Mouse (Mus musculus) midbrain, embryonic 10.5 days (tissue): ENCODE results near the gene Cacna1d. TPM values are rescaled to one million over a fixed set of nuclear protein-coding genes. Genes with fewer than 3 reads are reported as not detected.

Experiments used
- DNase-seq: peaks from one replicate; pipeline ENCODE4 v3.0.0-alpha.2; 2017; ENCODE audit warnings: low spot score
- H3K27ac ChIP-seq: fragments of 300-500 bp; sonication (generic); replicated peaks from 2 replicates; pipeline ENCODE4 v1.5.1; 2016; ENCODE audit warnings: mild to moderate bottlenecking
- H3K27me3 ChIP-seq: fragments of 300-500 bp; sonication (generic); 2 replicates; pipeline ENCODE4 v1.6.1; 2016; ENCODE audit warnings: low read depth, mild to moderate bottlenecking; ENCODE audit not compliant: poor library complexity, severe bottlenecking
- H3K36me3 ChIP-seq: fragments of 300-500 bp; sonication (generic); 2 replicates; pipeline ENCODE4 v1.6.1; 2016; ENCODE audit warnings: mild to moderate bottlenecking, moderate library complexity
- H3K4me1 ChIP-seq: fragments of 300-500 bp; sonication (generic); 2 replicates; pipeline ENCODE4 v1.6.1; 2016
- H3K4me3 ChIP-seq: fragments of 300-500 bp; sonication (generic); 2 replicates; pipeline ENCODE4 v1.5.1; 2016; ENCODE audit warnings: mild to moderate bottlenecking, moderate library complexity
- H3K9me3 ChIP-seq: fragments of 300-500 bp; sonication (generic); replicated peaks from 2 replicates; pipeline ENCODE4 v1.6.1; 2016; ENCODE audit warnings: mild to moderate bottlenecking
- WGBS: fragments of 180-500 bp; shearing (Covaris S2); methylation state at CpG from one replicate; pipeline ENCODE4 v1.1.7; 2016; 5-methylcytosine and 5-hydroxymethylcytosine counted together
- polyA plus RNA-seq: library from polyadenylated mRNA; unstranded; fragments of >200 nt; fragmentation: Nextera tagmentation; extraction: Ambion mirVana; gene quantifications from 2 replicates; pipeline ENCODE4 v1.2.1, GENCODE M21; 2016

Cacna1d gene
- polyA plus RNA-seq, 1 experiment from 2014 or later, result 0.90 TPM

DNA sequence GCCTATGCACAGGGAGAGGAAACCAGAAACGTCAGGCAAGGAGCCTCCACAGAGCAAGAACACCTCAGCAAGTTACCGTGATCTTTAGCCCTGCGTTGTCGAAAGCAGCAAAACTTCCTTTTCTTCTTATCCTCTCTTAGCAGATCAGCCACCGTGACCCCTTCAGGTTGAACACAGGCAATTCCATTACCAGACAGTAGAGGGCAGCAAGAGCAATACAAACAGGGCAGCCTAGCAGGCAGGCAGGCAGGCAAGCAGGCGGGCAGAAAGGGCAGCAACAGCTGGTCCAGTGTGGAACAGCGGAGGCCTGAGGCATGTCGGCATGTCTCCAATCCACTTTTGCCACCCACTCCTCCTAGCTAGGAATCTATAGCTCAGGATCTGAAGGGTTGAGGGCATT, 354.3 kb downstream of the Cacna1d start:
- WGBS, result 9% methylated on average over 8 of the region's 8 CpGs
- DNase-seq, result peak; percentile 85

DNA sequence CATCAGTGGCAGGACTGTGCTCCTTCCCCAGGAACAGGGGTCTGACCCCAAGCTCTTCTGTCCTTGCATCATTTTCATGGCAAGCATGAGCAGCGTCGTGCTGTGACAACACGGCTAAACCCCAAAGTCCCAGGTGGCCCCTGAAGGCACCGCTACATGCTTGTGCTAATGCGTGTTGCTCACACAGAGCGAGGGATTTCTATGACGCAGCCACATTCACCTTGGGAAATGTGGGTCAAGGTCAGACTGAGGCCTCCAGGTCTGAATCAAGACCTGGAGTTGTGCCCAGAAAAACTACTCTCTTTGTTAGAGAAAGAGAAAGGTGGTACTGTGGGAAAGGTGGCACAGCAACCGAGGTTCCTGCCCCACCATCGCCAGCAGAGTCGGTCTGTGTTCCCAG, 355.9 kb downstream of the Cacna1d start:
- Histone ChIP-seq H3K27me3 (peaks cover 7% of the 10 kb centered on the region; the same call in 1 of the 2 replicates), H3K36me3 (no peaks in the 10 kb centered on the region), H3K9me3 (no peaks in the 10 kb centered on the region), H3K4me3 (no peak overlapping the region), H3K4me1 (peaks cover 25% of the 10 kb centered on the region), H3K27ac (no peak overlapping the region)
- DNase-seq, result no peak
- 90% methylated on average over 10 of the region's 10 CpGs for WGBS

More for the DNA sequence above, 354.3 kb downstream of the Cacna1d start:
- H3K27me3 ChIP-seq, result peaks cover 7% of the 10 kb centered on the region; the same call in 1 of the 2 replicates
- no peak overlapping the region for H3K27ac ChIP-seq
- H3K4me1 ChIP-seq, result peaks cover 17% of the 10 kb centered on the region
- H3K9me3 ChIP-seq, result no peaks in the 10 kb centered on the region
- H3K36me3 ChIP-seq, result no peaks in the 10 kb centered on the region
- H3K4me3 ChIP-seq, result no peak overlapping the region

DNA sequence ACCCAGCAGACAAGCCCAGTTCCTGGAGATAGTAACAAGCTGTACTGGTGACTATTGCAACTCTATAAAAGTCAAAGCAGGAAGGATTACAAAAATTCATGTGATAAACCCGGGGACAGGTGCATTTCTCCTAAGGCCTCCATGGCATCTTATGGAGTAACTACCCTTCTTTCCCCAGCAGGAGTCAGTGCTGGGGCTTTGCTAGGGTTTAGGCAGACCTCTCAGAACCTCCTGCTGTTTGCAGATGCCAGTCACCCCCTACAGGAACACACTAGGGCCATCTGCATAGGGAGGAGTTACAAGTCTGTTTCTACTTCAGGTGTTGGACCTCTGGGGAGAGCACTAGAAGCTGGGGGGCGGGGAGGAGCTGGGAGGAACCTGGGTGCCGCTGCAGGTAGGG, 357.6 kb downstream of the Cacna1d start:
- no peak for DNase-seq
- Histone ChIP-seq H3K4me1 (peaks cover 24% of the 10 kb centered on the region), H3K27me3 (peaks cover 7% of the 10 kb centered on the region; the same call in 1 of the 2 replicates), H3K36me3 (no peaks in the 10 kb centered on the region), H3K4me3 (no peak overlapping the region), H3K27ac (no peak overlapping the region), H3K9me3 (no peaks in the 10 kb centered on the region)
- WGBS, result 46% methylated on average over 3 of the region's 3 CpGs

DNA sequence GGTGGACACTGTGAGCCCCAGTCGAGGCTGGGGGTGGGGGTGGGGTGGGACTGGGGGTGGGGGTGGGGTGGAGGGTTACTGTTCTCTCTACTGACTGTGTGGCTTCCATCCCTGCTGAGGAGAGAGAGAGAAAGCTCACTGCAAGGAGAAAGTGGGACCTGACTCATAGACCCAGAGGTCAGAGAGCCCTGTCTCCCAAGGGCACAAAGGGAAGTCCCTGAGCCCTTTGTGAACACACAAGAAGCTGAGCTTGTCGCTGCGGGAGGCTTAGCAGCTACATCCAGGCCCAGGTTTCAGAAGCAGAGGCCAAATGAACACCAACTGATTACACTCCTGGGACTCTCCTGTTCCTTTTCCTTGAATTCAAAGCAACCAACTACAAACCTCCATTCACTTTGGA, 360.0 kb downstream of the Cacna1d start:
- Histone ChIP-seq H3K36me3 (no peaks in the 10 kb centered on the region), H3K9me3 (no peaks in the 10 kb centered on the region), H3K4me1 (peaks cover 8% of the 10 kb centered on the region), H3K4me3 (no peak overlapping the region), H3K27ac (0 out of 2 replicates have a peak overlapping the region, but pooled peaks have one; percentile 38), H3K27me3 (no peaks in the 10 kb centered on the region)
- WGBS, result 9% methylated on average over 3 of the region's 3 CpGs
- DNase-seq, result no peak

DNA sequence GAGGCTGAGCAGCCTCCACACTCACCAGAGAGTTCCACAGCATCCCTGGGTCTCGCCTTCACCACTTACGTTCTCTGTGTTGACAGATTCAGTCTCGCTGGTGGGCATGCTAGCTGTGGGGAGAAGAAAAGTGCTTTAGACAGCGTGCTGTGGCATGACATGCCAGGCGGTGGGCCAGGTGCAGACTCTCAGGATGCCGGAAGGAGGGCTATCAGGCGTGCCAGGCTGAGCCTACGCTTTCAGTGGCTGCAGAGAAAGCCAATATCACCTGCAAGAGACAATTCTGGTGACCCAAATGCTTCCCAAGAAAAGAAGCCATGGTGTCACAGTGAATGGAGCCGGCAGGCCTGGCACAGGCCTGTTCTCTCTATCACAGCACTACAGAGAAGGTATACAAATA, 361.2 kb downstream of the Cacna1d start:
- no peak for DNase-seq
- 96% methylated on average over 9 of the region's 9 CpGs for WGBS
- Histone ChIP-seq H3K36me3 (no peaks in the 10 kb centered on the region), H3K9me3 (no peaks in the 10 kb centered on the region), H3K4me1 (peaks cover 8% of the 10 kb centered on the region), H3K27ac (no peak overlapping the region), H3K4me3 (no peak overlapping the region), H3K27me3 (no peaks in the 10 kb centered on the region)

DNA sequence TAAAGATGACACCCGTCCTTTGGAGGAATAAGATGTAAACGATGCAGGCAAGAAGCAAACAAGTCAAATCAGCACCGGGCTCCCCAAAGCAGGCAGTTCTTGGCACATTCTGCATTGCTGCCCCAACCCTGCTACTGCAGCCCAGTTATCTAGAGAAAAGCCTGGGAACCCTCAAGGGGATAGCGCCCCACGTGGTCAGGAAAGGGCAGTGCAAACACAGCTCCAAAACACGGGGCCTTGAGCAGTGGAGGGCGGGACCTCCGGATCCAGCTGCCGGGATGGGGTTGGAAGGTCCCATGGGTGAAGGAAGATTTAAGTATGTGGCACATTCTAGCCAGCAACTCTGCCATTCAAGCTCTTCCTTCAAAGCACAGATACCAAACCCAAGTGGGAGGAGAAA, 361.9 kb downstream of the Cacna1d start:
- H3K27me3 ChIP-seq, result no peaks in the 10 kb centered on the region
- WGBS, result 38% methylated on average over 9 of the region's 9 CpGs
- H3K9me3 ChIP-seq, result no peaks in the 10 kb centered on the region
- peaks cover 8% of the 10 kb centered on the region for H3K4me1 ChIP-seq
- DNase-seq, result peak; percentile 42
- H3K36me3 ChIP-seq, result no peaks in the 10 kb centered on the region
- H3K4me3 ChIP-seq, result no peak overlapping the region
- no peak overlapping the region for H3K27ac ChIP-seq

DNA sequence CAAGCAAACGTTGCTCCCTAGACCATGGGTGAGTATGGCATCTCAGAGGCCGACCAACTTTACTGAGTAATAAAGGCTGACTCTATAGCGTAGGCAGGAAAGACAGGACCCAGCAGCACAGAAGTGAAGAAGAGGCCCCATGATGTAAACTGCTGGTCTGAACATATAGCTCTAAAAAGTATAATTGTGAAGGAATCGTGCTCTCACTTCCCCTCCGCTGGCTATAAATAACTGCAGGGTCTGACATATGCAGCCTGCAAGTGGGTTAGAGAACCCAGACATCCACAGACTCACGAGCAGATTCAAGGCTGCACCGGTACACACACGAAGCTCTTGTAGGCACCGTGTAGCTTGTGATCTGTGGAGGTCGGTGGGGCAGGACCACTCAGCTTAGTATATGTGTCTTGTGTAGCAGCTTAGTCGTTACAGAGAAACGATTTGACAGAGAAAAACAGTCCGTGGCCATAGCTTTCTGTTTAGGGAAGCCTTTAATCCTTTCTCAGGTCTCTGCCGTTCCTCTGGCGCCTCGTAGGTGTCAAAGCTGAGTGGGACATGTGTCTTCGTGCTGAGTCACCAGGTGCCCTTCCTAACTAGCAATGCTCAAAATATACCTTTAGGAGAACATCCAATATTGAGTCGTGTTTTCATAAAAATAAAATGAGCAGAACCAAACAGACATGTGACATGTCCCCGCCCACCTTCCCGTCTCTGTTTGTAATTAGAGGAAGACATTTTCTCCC, 366.1 kb downstream of the Cacna1d start:
- H3K4me3 ChIP-seq, result no peak overlapping the region
- H3K36me3 ChIP-seq, result no peaks in the 10 kb centered on the region
- DNase-seq, result no peak
- 89% methylated on average over 20 of the region's 20 CpGs for WGBS
- no peaks in the 10 kb centered on the region for H3K9me3 ChIP-seq
- no peaks in the 10 kb centered on the region for H3K4me1 ChIP-seq
- no peaks in the 10 kb centered on the region for H3K27me3 ChIP-seq
- H3K27ac ChIP-seq, result no peak overlapping the region

DNA sequence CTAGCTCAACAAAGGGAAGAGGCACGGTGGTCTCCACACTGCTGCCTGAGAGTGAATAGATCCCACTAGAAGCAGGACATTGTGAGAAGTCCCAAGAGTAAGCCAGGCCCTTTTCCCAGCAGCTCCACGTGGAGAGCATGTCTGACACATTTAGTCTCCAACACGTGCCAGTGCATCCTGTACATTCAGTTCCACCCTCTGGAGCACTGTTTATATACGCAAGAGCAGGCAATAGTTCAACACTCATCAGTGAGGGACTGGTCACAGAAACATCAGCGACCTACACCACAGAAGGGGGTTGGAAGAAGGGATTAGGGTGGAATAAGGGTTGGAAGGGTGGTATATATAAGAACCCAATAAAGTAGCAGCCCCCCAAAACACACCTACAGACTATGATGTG, 371.2 kb downstream of the Cacna1d start:
- H3K36me3 ChIP-seq, result no peaks in the 10 kb centered on the region
- WGBS, result 83% methylated on average over 5 of the region's 5 CpGs
- no peak overlapping the region for H3K4me3 ChIP-seq

DNA sequence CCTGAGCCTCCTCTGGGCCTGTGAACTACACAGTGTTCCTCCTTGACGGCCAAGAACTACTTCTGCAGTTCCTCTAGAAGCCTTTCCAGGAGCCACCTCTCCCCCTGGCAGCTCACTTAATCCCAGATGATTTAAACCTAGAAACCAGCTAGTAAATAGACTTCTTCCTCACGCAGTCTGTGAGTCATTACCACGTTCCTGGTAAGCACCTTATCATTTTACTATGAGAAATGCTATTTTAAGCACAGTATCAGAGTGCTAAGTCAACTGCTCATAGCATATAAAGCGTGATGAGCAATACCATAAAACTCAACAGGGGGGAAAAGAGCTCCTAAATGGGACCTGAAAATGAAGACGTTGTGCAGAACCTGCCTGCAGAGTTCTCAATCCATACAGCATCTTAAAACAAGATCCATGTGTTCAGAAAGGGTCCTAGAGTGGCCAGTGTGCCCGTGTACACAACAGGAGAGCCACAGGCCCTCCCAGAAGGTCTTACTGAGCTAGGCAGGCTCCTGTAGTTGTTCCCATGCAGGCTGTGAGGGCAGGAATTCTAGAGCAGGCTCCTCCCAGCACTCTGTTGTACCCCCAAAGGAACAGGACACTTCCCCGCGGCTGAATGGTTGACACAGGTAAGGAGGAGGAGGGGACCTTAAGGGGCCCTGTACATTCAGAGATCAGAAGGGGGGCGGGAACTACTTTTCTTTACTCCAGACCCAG, 377.7 kb downstream of the Cacna1d start:
- 72% methylated on average over 9 of the region's 9 CpGs for WGBS
- DNase-seq, result no peak
- Histone ChIP-seq H3K9me3 (no peaks in the 10 kb centered on the region), H3K4me3 (no peak overlapping the region), H3K27ac (no peak overlapping the region), H3K4me1 (0 out of 2 replicates have a peak, but pooled peaks cover 4% of the 10 kb centered on the region), H3K27me3 (no peaks in the 10 kb centered on the region), H3K36me3 (no peaks in the 10 kb centered on the region)

More for the DNA sequence above, 371.2 kb downstream of the Cacna1d start:
- no peak overlapping the region for H3K27ac ChIP-seq
- H3K27me3 ChIP-seq, result no peaks in the 10 kb centered on the region
- no peaks in the 10 kb centered on the region for H3K4me1 ChIP-seq
- no peak for DNase-seq
- no peaks in the 10 kb centered on the region for H3K9me3 ChIP-seq

DNA sequence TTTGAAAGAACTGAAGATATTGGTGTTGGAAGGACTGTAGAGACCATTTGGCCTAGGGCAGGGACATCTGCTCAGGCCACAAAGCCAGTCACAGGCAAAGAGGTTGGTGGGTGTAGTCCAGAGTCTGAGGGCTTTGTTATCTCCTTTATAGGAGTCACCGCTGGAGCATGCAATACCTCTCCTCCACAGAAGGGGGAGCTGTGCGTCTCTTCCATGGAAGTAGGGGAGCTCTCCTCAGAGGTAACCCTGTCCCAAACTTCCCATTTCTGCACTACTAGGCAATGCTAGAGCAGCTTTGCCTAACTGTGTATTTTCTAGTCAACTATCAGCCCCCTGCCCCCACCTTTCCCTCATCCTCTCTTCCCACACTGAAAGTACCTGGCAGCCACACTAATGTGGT, 382.2 kb downstream of the Cacna1d start:
- no peak overlapping the region for H3K4me3 ChIP-seq
- peak; percentile 25 for DNase-seq
- no peaks in the 10 kb centered on the region for H3K9me3 ChIP-seq
- H3K27ac ChIP-seq, result no peak overlapping the region
- no peaks in the 10 kb centered on the region for H3K36me3 ChIP-seq
- no peaks in the 10 kb centered on the region for H3K27me3 ChIP-seq
- 44% methylated on average over 2 of the region's 2 CpGs for WGBS
- H3K4me1 ChIP-seq, result 0 out of 2 replicates have a peak, but pooled peaks cover 4% of the 10 kb centered on the region

DNA sequence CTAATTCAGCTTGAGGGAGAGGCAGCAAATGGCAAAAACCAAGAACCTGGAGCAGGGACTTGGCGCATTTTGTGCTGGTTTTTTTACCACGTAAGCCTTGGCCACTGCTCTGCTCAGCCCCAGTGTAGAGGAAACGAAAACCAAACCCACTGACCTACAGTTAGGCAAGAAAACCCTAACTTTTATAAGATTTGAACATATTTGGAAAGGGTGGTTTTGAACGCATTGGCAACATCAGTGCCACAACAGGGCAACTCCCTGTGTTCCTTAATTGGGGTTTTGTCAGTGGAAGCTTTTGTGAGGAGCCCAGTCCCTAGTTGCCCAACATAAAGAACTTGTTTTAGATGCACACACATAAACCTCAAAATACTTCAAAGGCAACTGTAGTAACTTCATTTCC, 384.7 kb downstream of the Cacna1d start:
- Histone ChIP-seq H3K36me3 (no peaks in the 10 kb centered on the region), H3K27me3 (no peaks in the 10 kb centered on the region), H3K27ac (no peak overlapping the region), H3K4me1 (no peaks in the 10 kb centered on the region), H3K4me3 (no peak overlapping the region), H3K9me3 (no peaks in the 10 kb centered on the region)
- no peak for DNase-seq
- 94% methylated on average over 4 of the region's 4 CpGs for WGBS

DNA sequence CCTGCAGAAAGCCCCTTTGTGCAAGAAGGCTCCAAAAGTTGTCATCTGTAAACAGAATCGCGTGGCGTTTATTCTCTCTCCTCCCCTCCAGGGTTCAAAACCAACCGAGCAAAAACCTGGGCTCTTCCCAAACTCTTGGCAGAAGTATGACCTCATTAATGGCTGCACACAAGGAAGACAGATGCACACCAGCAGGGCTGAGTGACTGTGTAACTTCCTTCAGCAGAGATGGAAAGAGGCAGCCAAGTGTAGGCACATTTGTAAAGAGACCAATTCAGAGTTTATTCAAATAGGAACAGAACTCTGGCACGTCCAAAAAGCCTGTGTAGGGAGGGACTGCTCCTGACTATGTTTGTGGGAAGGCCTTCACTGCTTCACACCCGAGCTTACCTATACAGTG, 385.7 kb downstream of the Cacna1d start:
- no peak overlapping the region for H3K4me3 ChIP-seq
- 77% methylated on average over 6 of the region's 6 CpGs for WGBS
- H3K36me3 ChIP-seq, result no peaks in the 10 kb centered on the region
- no peak for DNase-seq
- no peaks in the 10 kb centered on the region for H3K4me1 ChIP-seq
- no peaks in the 10 kb centered on the region for H3K27me3 ChIP-seq
- H3K27ac ChIP-seq, result no peak overlapping the region
- no peaks in the 10 kb centered on the region for H3K9me3 ChIP-seq

DNA sequence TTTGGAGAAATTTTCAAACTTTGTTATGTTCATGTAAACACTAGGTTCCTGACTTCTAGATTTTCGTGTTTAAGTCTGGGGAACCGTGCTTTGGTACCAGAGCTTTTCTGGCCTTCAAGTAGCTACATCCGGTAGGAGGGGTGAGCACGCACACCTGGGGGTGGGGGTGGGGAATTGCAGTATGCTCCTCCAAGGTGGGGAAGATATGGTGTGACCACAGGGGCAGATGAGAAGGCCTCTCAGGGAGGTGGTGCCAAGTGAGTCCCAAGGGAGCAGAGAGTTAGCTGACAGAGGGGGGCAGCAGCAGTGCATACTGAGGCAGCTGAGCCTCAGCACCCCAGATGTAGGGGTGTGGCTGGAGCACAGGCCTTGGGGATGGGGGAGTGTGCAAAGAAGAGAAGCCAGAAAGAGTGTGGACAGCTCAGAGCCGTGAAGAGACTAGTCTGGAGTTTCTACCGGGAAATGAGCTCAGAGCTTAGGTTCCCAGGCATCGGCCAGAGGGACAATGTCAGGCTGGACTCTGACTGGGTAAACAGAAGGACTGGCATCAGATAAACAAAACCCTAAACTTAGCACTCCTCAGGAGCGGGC, 387.2 kb downstream of the Cacna1d start:
- H3K27me3 ChIP-seq, result no peaks in the 10 kb centered on the region
- 71% methylated on average over 8 of the region's 8 CpGs for WGBS
- no peaks in the 10 kb centered on the region for H3K4me1 ChIP-seq
- H3K4me3 ChIP-seq, result no peak overlapping the region
- H3K36me3 ChIP-seq, result no peaks in the 10 kb centered on the region
- no peak for DNase-seq
- no peaks in the 10 kb centered on the region for H3K9me3 ChIP-seq
- no peak overlapping the region for H3K27ac ChIP-seq
